Mouse (Mus musculus) embryonic fibroblast, embryonic 13.5 days (primary cell): ENCODE results near the gene Creb3l2. TPM values are rescaled to one million over a fixed set of nuclear protein-coding genes. Genes with fewer than 3 reads are reported as not detected.
"Not testable (repeated sequence)": the region's sequence is repeated elsewhere in the genome, so short reads cannot be mapped to it uniquely, and the experiment has no call there.

ENCODE experiments used
- H3K27ac ChIP-seq: 2 replicates; pipeline ENCODE4 v1.5.1; 2012; ENCODE audit warnings: low read length, control low read depth, inconsistent platforms; ENCODE audit not compliant: insufficient read depth
- H3K4me1 ChIP-seq: 2 replicates; pipeline ENCODE4 v1.6.1; 2011; ENCODE audit warnings: low read length; ENCODE audit not compliant: control insufficient read depth, insufficient read depth
- H3K4me3 ChIP-seq: 2 replicates; pipeline ENCODE4 v1.5.1; 2011; ENCODE audit warnings: mild to moderate bottlenecking, control low read depth, low read length; ENCODE audit not compliant: insufficient read depth
- CTCF ChIP-seq: IDR thresholded peaks from 2 replicates; pipeline ENCODE4 v1.5.1; 2011; ENCODE audit warnings: mild to moderate bottlenecking, control low read depth, low read length, moderate library complexity, borderline replicate concordance; ENCODE audit not compliant: insufficient read depth
- POLR2A ChIP-seq: IDR thresholded peaks from 2 replicates; pipeline ENCODE4 v1.6.1; 2011; ENCODE audit warnings: low read depth, mild to moderate bottlenecking, control low read depth, low read length, moderate library complexity
- polyA plus RNA-seq: library from polyadenylated mRNA; stranded (reverse); fragments of >200 nt; gene quantifications from 2 replicates; pipeline ENCODE4 v1.2.4, GENCODE M21; 2011; ENCODE audit warnings: low read depth; ENCODE audit not compliant: missing spikeins, insufficient read length

The Creb3l2 gene
- polyA plus RNA-seq, 1 experiment = 62.8 TPM

DNA sequence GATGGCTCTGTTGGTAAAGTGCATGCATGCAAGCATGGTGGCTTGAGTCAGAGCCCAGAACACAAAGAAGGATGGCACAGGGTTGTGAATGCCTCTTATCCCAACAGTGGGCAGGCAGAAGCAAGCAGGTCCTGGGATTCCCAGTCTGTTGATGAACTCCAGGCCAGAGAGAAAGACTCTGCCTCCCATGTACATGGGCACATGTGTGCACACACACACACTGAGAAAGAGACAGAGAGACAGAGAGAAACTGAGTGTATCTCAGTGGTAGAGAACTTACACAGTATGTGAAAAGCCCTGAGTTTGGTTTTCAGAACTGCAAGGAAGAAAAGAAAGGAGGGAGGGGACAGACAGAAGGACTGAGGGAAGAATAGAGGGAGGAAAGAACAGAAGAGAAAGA lies 23.4 kb upstream of the Creb3l2 start:
- TF ChIP-seq POLR2A (peak; percentile 14; the same call in 1 of the 2 replicates), CTCF (no peak)
- Histone ChIP-seq H3K4me1 (peaks cover 7% of the 10 kb centered on the region; the same call in 1 of the 2 replicates), H3K27ac (peak overlapping the region; percentile 100), H3K4me3 (0 out of 2 replicates have a peak overlapping the region, but pooled peaks have one; percentile 2)

- peak overlapping the region; percentile 30 for H3K4me3 ChIP-seq
- peak overlapping the region; percentile 100 for H3K27ac ChIP-seq
- peaks cover 7% of the 10 kb centered on the region; the same call in 1 of the 2 replicates for H3K4me1 ChIP-seq
- no peak for TF ChIP-seq CTCF
- no peak for TF ChIP-seq POLR2A
These were observed 22.6 kb upstream of the Creb3l2 start for GRCm38 (mm10) chr6:37464585-37464984.

DNA sequence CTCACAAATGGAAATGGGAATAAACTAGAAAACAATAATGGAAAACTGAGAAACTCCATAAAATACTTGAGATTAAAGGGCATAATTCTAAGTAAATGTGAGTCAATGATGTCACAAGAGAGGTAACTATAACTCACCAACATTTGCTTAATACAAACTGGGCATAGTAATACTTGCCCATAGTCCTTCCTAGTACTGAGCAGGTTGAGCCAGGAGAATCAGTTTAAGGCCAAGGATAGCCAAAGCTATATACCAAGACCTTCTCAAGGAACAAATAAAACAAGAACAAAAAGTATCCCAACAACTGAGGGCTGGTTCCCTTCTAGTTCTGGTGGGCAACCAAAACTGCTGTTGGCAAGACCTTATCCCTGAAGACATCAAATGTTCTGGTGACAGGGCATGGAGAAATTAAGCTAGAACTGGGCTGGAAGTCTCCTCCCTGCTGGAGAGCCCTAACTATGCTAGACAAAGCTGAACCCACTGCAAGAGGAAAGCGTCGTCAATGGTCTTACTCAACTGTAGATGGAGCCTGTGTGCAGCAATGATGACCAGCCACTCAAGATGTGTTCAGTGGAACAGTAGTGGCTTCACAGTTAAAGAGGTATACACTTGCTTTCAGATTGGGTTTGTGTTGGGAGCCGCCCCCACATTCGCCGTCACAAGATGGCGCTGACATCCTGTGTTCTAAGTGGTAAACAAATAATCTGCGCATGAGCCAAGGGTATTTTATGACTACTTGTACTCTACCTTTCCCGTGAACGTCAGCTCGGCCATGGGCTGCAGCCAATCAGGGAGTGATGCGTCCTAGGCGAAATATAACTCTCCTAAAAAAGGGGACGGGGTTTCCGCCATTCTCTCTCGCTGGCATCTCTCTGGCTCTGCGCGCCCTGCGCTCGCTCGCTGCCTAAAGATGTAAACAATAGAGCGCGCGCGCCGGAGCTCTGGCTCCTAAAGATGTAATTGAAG lies 21.9 kb upstream of the Creb3l2 start:
- H3K27ac ChIP-seq, H3K4me1 ChIP-seq, H3K4me3 ChIP-seq: not testable (repeated sequence)

GRCm38 (mm10) chr6:37460681-37461080 lies 18.7 kb upstream of the Creb3l2 start:
- Histone ChIP-seq H3K4me1 (peaks cover 7% of the 10 kb centered on the region), H3K27ac (no peak overlapping the region), H3K4me3 (no peak overlapping the region)
- TF ChIP-seq CTCF = no peak
- TF ChIP-seq POLR2A = no peak

DNA sequence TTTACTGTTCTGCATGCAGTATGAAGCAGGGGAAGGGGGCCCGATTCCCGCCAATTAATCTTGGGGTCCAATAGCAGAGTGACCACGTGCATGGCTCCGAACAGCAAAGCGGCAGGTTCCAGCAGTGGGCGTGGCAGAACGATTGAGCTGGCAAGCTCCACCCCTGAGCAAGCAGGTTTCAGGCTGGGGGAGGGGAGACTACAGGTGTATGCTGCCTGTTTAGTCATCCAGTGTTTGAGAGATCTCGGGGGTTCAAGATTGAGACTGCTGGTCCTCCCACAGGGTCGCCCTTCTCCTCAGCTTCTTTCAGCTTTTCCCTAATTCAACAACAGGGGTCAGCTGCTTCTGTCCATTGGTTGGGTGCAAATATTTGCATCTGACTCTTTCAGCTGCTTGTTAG lies 17.7 kb upstream of the Creb3l2 start:
- H3K4me1 ChIP-seq, H3K27ac ChIP-seq, H3K4me3 ChIP-seq: not testable (repeated sequence)

GRCm38 (mm10) chr6:37457990-37458655 lies 16.2 kb upstream of the Creb3l2 start:
- H3K4me3 ChIP-seq = no peak overlapping the region
- no peak for TF ChIP-seq CTCF
- TF ChIP-seq POLR2A = no peak
- no peaks in the 10 kb centered on the region; the same call in 1 of the 2 replicates for H3K4me1 ChIP-seq
- no peak overlapping the region for H3K27ac ChIP-seq

- no peak for TF ChIP-seq POLR2A
- no peak for TF ChIP-seq CTCF
- no peak overlapping the region for H3K4me3 ChIP-seq
- no peaks in the 10 kb centered on the region; the same call in none of the 2 replicates for H3K4me1 ChIP-seq
- H3K27ac ChIP-seq = no peak overlapping the region
These were observed 13.6 kb upstream of the Creb3l2 start for GRCm38 (mm10) chr6:37455540-37455939.

GRCm38 (mm10) chr6:37453047-37453446 lies 11.1 kb upstream of the Creb3l2 start:
- no peak for TF ChIP-seq POLR2A
- no peak for TF ChIP-seq CTCF
- Histone ChIP-seq H3K4me3 (no peak overlapping the region), H3K4me1 (no peaks in the 10 kb centered on the region; the same call in none of the 2 replicates), H3K27ac (no peak overlapping the region)

GRCm38 (mm10) chr6:37451664-37452063 lies 9.7 kb upstream of the Creb3l2 start:
- Histone ChIP-seq H3K27ac (no peak overlapping the region), H3K4me1 (no peaks in the 10 kb centered on the region; the same call in 1 of the 2 replicates), H3K4me3 (no peak overlapping the region)
- TF ChIP-seq POLR2A (no peak), CTCF (no peak)

GRCm38 (mm10) chr6:37447704-37448466 lies 5.9 kb upstream of the Creb3l2 start:
- H3K27ac ChIP-seq = no peak overlapping the region
- TF ChIP-seq POLR2A = no peak
- 0 out of 2 replicates have a peak, but pooled peaks have one; percentile 45 for TF ChIP-seq CTCF

More at GRCm38 (mm10) chr6:37447704-37448466, 5.9 kb upstream of the Creb3l2 start:
- Histone ChIP-seq H3K4me1 (no peaks in the 10 kb centered on the region; the same call in 1 of the 2 replicates), H3K4me3 (no peak overlapping the region)
